Mouse (Mus musculus): ENCODE measurements around the gene Klf6.

The Klf6 gene

GRCm38 (mm10) chr13:5863408-5863891, 2.2 kb downstream of the Klf6 start:
- no peak for DNase-seq (ENCODE audit: low spot score in 2 of 2)

- no peak for DNase-seq (ENCODE audit: low spot score in 2 of 2)
Observed at GRCm38 (mm10) chr13:5864265-5865097, 3.2 kb downstream of the Klf6 start.

GRCm38 (mm10) chr13:5865098-5865415, 3.8 kb downstream of the Klf6 start:
- no peak for DNase-seq (ENCODE audit: low spot score in 2 of 2)

- DNase-seq (ENCODE audit: low spot score in 2 of 2), result no peak
Observed at GRCm38 (mm10) chr13:5866091-5866490, 4.8 kb downstream of the Klf6 start.

GRCm38 (mm10) chr13:5866532-5866931, 5.2 kb downstream of the Klf6 start:
- DNase-seq (ENCODE audit: low spot score in 2 of 2), result no peak

- DNase-seq (ENCODE audit: low spot score in 2 of 2), result no peak
Observed at GRCm38 (mm10) chr13:5868376-5868775, 7.1 kb downstream of the Klf6 start.

GRCm38 (mm10) chr13:5869433-5869832, 8.2 kb downstream of the Klf6 start:
- DNase-seq (ENCODE audit: low spot score in 2 of 2), result no peak

GRCm38 (mm10) chr13:5869842-5870241, 8.6 kb downstream of the Klf6 start:
- no peak for DNase-seq (ENCODE audit: low spot score in 2 of 2)

- no peak for DNase-seq (ENCODE audit: low spot score in 2 of 2)
Observed at GRCm38 (mm10) chr13:5870382-5871272, 9.3 kb downstream of the Klf6 start.

- DNase-seq (ENCODE audit: low spot score in 2 of 2), result no peak
Observed at GRCm38 (mm10) chr13:5871414-5871813, 10.1 kb downstream of the Klf6 start.

GRCm38 (mm10) chr13:5873681-5874080, 12.4 kb downstream of the Klf6 start:
- no peak for DNase-seq (ENCODE audit: low spot score in 2 of 2)

- no peak for DNase-seq (ENCODE audit: low spot score in 2 of 2)
Observed at GRCm38 (mm10) chr13:5875478-5875877, 14.2 kb downstream of the Klf6 start.

- DNase-seq (ENCODE audit: low spot score in 2 of 2), result no peak
Observed at GRCm38 (mm10) chr13:5878748-5879147, 17.5 kb downstream of the Klf6 start.

GRCm38 (mm10) chr13:5886810-5887209, 25.5 kb downstream of the Klf6 start:
- no peak for DNase-seq (ENCODE audit: low spot score in 2 of 2)

- no peak for DNase-seq (ENCODE audit: low spot score in 2 of 2)
Observed at GRCm38 (mm10) chr13:5888164-5888563, 26.9 kb downstream of the Klf6 start.

- no peak for DNase-seq (ENCODE audit: low spot score in 2 of 2)
Observed at GRCm38 (mm10) chr13:5888731-5889130, 27.4 kb downstream of the Klf6 start.

- no peak for DNase-seq (ENCODE audit: low spot score in 2 of 2)
Observed at GRCm38 (mm10) chr13:5890035-5890434, 28.8 kb downstream of the Klf6 start.

- no peak for DNase-seq (ENCODE audit: low spot score in 2 of 2)
Observed at GRCm38 (mm10) chr13:5892684-5893447, 31.6 kb downstream of the Klf6 start.

- no peak for DNase-seq (ENCODE audit: low spot score in 2 of 2)
Observed at GRCm38 (mm10) chr13:5894910-5895309, 33.6 kb downstream of the Klf6 start.

GRCm38 (mm10) chr13:5895851-5896250, 34.6 kb downstream of the Klf6 start:
- no peak for DNase-seq (ENCODE audit: low spot score in 2 of 2)

GRCm38 (mm10) chr13:5897176-5897959, 36.1 kb downstream of the Klf6 start:
- DNase-seq (ENCODE audit: low spot score in 2 of 2), result no peak

Measured in right cerebral cortex, postnatal 10 days (tissue).